Mouse (Mus musculus): ENCODE results near the gene Kif19a. TPM values are rescaled to one million over a fixed set of nuclear protein-coding genes. Genes with fewer than 3 reads are reported as not detected.

The Kif19a gene
- total RNA-seq, 2 experiments from 2014 or later: 0.58 TPM; not detected in 1

Other genes starting within 250 kb of the Kif19a start
- 178 and 282 TPM in 2 replicates for gene Rpl38, start 96.9 kb upstream of the Kif19a start, total RNA-seq (2015; ENCODE audit: low replicate concordance)
- gene Rpl38, start 96.9 kb upstream of the Kif19a start, total RNA-seq (2017; ENCODE audit: low replicate concordance): 361 and 369 TPM in 2 replicates
- 0.58 and 0.63 TPM in 2 replicates for gene Ttyh2, start 90.0 kb upstream of the Kif19a start, total RNA-seq (2015; ENCODE audit: low replicate concordance)
- 0.77 and 1.8 TPM in 2 replicates for gene Ttyh2, start 90.0 kb upstream of the Kif19a start, total RNA-seq (2017; ENCODE audit: low replicate concordance)
- gene Dnaic2, start 38.0 kb upstream of the Kif19a start, total RNA-seq (2015; ENCODE audit: low replicate concordance): not detected in 2 replicates
- gene Dnaic2, start 38.0 kb upstream of the Kif19a start, total RNA-seq (2017; ENCODE audit: low replicate concordance): not detected in 2 replicates
- gene Btbd17, start 30.6 kb downstream of the Kif19a start, total RNA-seq (2015; ENCODE audit: low replicate concordance): not detected in 2 replicates
- not detected in 2 replicates for gene Btbd17, start 30.6 kb downstream of the Kif19a start, total RNA-seq (2017; ENCODE audit: low replicate concordance)
- gene Gpr142, start 33.5 kb downstream of the Kif19a start, total RNA-seq (2015; ENCODE audit: low replicate concordance): not detected in 2 replicates
- not detected in 2 replicates for gene Gpr142, start 33.5 kb downstream of the Kif19a start, total RNA-seq (2017; ENCODE audit: low replicate concordance)
- gene Gprc5c, start 85.8 kb downstream of the Kif19a start, total RNA-seq (2015; ENCODE audit: low replicate concordance): 0.77 TPM in 1 of 2 replicates, not detected in the other
- 0.09 TPM in 1 of 2 replicates, not detected in the other for gene Gprc5c, start 85.8 kb downstream of the Kif19a start, total RNA-seq (2017; ENCODE audit: low replicate concordance)
- gene Cd300a, start 124.7 kb downstream of the Kif19a start, total RNA-seq (2015; ENCODE audit: low replicate concordance): 3.8 and 4.8 TPM in 2 replicates
- gene Cd300a, start 124.7 kb downstream of the Kif19a start, total RNA-seq (2017; ENCODE audit: low replicate concordance): 3.7 and 7.1 TPM in 2 replicates
- 9.2 and 20.9 TPM in 2 replicates for gene Cd300lb, start 169.0 kb downstream of the Kif19a start, total RNA-seq (2015; ENCODE audit: low replicate concordance)
- gene Cd300lb, start 169.0 kb downstream of the Kif19a start, total RNA-seq (2017; ENCODE audit: low replicate concordance): 9.6 and 14.8 TPM in 2 replicates
- not detected in 2 replicates for gene Cd300c, start 203.8 kb downstream of the Kif19a start, total RNA-seq (2015; ENCODE audit: low replicate concordance)
- 0.60 and 2.2 TPM in 2 replicates for gene Cd300c, start 203.8 kb downstream of the Kif19a start, total RNA-seq (2017; ENCODE audit: low replicate concordance)
- 5.2 and 9.2 TPM in 2 replicates for gene Cd300ld, start 224.5 kb downstream of the Kif19a start, total RNA-seq (2015; ENCODE audit: low replicate concordance)
- gene Cd300ld, start 224.5 kb downstream of the Kif19a start, total RNA-seq (2017; ENCODE audit: low replicate concordance): 3.1 and 5.4 TPM in 2 replicates
- gene Cd300c2, start 236.5 kb downstream of the Kif19a start, total RNA-seq (2015; ENCODE audit: low replicate concordance): 1.5 and 2.3 TPM in 2 replicates
- gene Cd300c2, start 236.5 kb downstream of the Kif19a start, total RNA-seq (2017; ENCODE audit: low replicate concordance): 1.8 and 3.4 TPM in 2 replicates

Data from erythroblast, adult 5-6 weeks (primary cell).